Mouse (Mus musculus) left cerebral cortex, postnatal 14 days (tissue): ENCODE data around the gene Ccdc163. TPM values are rescaled to one million over a fixed set of nuclear protein-coding genes. Genes with fewer than 3 reads are reported as not detected.
A peak's percentile ranks its signal among the peaks of the same experiment; 100 is the strongest.
"Not testable (repeated sequence)": the region's sequence is repeated elsewhere in the genome, so short reads cannot be mapped to it uniquely, and the experiment has no call there.

ENCODE experiments used
- DNase-seq, 2 experiments: peaks; one replicate each; pipeline ENCODE4 v3.0.0; 2021 to 2022; ENCODE audit warnings: low spot score in 2 of 2, mixed read lengths in 1 of 2
- intact Hi-C: fragments of 180-260 bp; cut with DNase I; formaldehyde crosslinking; loops from one replicate; pipeline ENCODE4 v1.15.1; 2025
- long read RNA-seq, 2 experiments: library from polyadenylated mRNA; stranded (forward); transcript quantifications; one replicate each; pipeline ENCODE4 v2.0.0; 2021
- total RNA-seq, 2 experiments: library from RNA; stranded (reverse); gene quantifications; 2 replicates each; pipeline ENCODE4 v1.2.3; 2021

Ccdc163 gene
- total RNA-seq, result 1 to 10 TPM; 3.3 to 5.2 TPM
- long read RNA-seq, experiment 1, partial matches to known transcripts, result 0 of 1 reads
- long read RNA-seq, experiment 1, other reads (novel, unspliced or antisense), result 1 of 1 reads
- long read RNA-seq, experiment 2, partial matches to known transcripts, result 0 of 1 reads
- long read RNA-seq, experiment 2, other reads (novel, unspliced or antisense), result 1 of 1 reads

- DNase-seq, result peak; percentile 94 to 99
- intact Hi-C loops, result no loop called here
Measured at GRCm38 (mm10) chr4:116708201-116708764, at the start of gene Ccdc163, which contains the start of gene Mmachc. Ccdc163 (plus strand) TSS chr4:116708509. Mmachc (minus strand) TSS chr4:116708406.

DNA sequence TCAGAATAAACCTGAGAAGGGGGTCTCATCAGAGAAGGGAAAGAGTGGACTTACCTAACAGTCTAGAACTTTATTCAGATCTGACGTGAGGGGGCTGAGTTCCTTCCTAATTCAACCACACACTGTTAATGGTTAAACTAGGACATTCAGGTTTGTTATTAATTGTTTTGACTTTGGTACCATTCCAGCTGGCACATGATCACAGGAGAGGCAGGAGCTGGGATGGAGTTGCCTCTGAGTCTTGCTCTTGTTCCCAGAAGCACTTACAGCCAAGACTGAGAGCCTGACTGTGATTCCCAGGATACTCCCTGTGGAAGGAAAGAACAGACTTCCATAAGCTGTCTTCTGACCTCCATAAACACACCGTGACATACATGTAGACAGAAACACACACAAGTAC is 48.8 kb upstream of the Ccdc163 start:
- DNase-seq, result peak in 1 of 2 experiments; percentile 25
- intact Hi-C loops, result no loop called here

DNA sequence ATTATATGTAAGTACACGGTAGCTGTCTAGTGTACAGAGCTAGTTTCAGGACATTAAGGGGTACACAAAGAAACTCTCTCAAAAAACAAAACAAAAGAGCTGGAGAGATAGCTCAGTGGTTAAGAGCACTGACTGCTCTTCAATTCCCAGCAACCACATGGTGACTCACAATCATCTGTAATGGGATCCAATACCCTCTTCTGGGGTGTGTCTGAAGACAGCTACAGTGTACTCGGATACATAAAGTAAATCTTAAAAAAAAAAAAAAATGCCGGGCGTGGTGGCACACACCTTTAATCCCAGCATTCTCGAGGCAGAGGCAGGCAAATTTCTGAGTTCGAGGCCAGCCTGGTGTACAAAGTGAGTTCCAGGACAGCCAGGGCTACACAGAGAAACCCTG is 48.4 kb upstream of the Ccdc163 start:
- DNase-seq, intact Hi-C loops: not testable (repeated sequence)

- intact Hi-C loops, result no loop called here
- no peak for DNase-seq
Measured at GRCm38 (mm10) chr4:116660829-116661228, 47.5 kb upstream of the Ccdc163 start.

- intact Hi-C loops, result no loop called here
- no peak for DNase-seq
Measured at GRCm38 (mm10) chr4:116661998-116662397, 46.3 kb upstream of the Ccdc163 start.

GRCm38 (mm10) chr4:116666625-116667024 is 41.7 kb upstream of the Ccdc163 start:
- intact Hi-C loops, result no loop called here
- no peak for DNase-seq

- intact Hi-C loops, result no loop called here
- DNase-seq, result no peak
Measured at GRCm38 (mm10) chr4:116668145-116668544, 40.2 kb upstream of the Ccdc163 start.

DNA sequence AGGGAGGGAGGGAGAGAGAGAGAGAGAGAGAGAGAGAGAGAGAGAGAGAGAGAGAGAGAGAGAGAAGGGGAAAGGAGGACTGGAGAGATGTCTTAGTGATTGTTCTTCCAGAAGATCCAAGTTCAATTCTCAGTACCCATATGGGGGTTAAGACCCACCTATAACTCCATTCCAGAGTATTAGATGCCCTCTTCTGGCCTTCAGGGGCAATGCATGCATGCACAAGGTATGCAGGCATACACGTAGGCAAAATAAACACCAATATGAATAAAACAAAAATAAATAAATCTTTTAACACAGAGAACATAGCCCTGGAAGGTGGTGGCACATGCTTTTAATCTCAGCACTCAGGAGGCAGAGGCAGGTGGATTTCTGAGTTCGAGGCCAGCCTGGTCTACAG is 39.0 kb upstream of the Ccdc163 start:
- no peak for DNase-seq
- intact Hi-C loops, result no loop called here

DNA sequence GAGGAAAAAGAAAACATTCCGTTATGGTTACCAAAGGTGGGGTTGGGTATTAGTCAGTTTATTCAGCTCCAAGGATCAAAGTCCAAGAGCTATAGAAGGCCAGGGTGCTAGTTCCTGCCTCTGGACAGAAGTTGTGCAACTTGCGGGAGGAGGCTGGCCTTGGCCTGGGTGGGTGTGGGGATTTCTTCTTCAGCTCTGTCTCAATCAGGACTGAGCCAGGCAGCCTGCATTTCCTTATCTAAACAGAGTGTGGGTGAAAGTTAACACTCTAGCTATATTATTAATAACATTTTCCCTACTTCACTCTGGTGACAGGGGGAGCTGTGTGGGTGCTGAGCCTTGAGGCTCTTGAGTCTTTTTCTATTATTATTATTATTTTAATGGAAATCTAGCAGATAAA is 35.5 kb upstream of the Ccdc163 start:
- intact Hi-C loops, result no loop called here
- no peak for DNase-seq

DNA sequence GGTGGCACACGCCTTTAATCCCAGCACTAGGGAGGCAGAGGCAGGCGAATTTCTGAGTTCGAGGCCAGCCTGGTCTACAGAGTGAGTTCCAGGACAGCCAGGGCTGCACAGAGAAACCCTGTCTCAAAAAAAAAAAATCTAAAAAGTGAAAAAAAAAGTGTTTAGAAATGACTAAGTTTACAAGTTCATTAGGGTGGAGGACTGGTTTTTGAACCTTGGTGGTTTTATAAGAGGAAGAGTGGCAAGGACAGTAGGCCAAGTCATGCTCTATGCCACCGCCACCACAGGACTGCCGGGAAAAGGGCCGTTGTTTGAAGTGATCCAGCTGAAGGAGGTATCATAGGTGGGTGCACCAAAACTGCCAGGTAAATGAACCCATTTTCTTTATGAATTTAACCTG is 33.5 kb upstream of the Ccdc163 start:
- DNase-seq, intact Hi-C loops: not testable (repeated sequence)

GRCm38 (mm10) chr4:116676027-116676426 is 32.3 kb upstream of the Ccdc163 start:
- intact Hi-C loops, result no loop called here
- DNase-seq, result no peak

DNA sequence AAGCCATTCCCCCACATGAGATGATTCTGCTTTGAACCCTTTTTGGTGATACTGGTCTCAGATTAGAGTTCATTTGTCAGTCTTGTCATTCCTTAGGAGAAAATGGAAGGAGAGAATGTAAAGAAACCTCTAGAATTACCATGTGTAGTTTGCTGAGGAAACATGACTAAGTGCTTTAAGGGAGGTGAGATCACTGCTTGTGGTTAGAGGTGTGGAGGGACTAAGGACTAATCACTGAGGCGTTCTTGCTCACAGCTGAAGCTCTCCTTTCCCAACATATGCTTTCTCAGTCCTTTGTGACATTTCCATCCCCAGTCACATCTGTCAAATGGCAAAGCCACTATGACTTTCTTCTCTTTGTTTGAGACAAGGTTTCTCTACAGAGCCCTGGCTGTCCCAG is 30.5 kb upstream of the Ccdc163 start:
- no peak for DNase-seq
- intact Hi-C loops, result no loop called here

- no peak for DNase-seq
- intact Hi-C loops, result no loop called here
Measured at GRCm38 (mm10) chr4:116679141-116679540, 29.2 kb upstream of the Ccdc163 start.

DNA sequence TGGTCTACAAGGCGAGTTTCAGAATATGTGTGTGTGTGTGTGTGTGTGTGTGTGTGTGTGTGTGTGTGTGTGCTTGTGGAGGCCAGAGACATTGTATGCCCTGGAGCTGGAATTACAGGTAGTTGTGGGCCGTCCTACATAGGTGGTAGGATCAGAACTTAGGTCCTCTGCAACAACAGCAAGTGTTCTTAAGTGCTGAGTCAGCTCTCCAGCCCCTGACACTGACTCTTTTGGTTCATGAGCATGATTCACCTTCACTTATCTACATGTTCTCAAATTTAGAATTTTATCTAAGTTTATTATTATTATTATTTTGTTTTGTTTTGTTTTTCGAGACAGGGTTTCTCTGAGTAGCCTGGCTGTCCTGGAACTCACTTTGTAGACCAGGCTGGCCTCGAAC is 27.8 kb upstream of the Ccdc163 start:
- DNase-seq, intact Hi-C loops: not testable (repeated sequence)

- no peak for DNase-seq
- intact Hi-C loops, result no loop called here
Measured at GRCm38 (mm10) chr4:116683957-116684356, 24.4 kb upstream of the Ccdc163 start.

GRCm38 (mm10) chr4:116684665-116685064 is 23.6 kb upstream of the Ccdc163 start:
- no peak for DNase-seq
- intact Hi-C loops, result loop anchor here (5.0 kb wide), 1 partner anchor 37 kb away; no protein-coding TSS in a partner anchor

GRCm38 (mm10) chr4:116685402-116686061 is 22.8 kb upstream of the Ccdc163 start, which contains the start of gene Prdx1:
Prdx1 (plus strand) TSS chr4:116685544.
- intact Hi-C loops, result loop anchor here (5.0 kb wide), 1 partner anchor 38 kb away; no protein-coding TSS in a partner anchor
- peak; percentile 88 to 95 for DNase-seq

- intact Hi-C loops, result loop anchor here (5.0 kb wide), 1 partner anchor 40 kb away; no protein-coding TSS in a partner anchor
- DNase-seq, result no peak
Measured at GRCm38 (mm10) chr4:116687041-116687440, 21.3 kb upstream of the Ccdc163 start.

GRCm38 (mm10) chr4:116689309-116689876 is 18.9 kb upstream of the Ccdc163 start:
- intact Hi-C loops, result loop anchor here (5.0 kb wide), 1 partner anchor 42 kb away; no protein-coding TSS in a partner anchor

DNA sequence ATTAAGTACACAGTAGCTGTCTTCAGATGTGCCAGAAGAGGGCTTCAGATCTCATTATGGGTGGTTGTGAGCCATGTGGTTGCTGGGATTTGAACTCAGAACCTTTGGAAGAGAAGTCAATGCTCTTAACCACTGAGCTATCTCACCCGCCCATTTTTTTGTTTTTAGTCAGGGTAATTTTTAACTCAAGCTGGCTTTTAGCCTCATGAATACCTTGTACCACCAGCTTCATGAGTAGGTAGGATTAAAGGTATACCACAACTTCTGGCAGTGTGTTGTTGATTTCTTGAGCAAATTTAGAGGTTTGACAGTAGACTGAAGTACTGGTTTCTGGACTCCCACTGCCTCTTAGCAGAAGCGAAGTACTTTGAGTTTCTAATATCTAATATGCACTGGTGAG is 16.2 kb upstream of the Ccdc163 start:
- intact Hi-C loops, result no loop called here
- DNase-seq, result no peak

More at GRCm38 (mm10) chr4:116689309-116689876, 18.9 kb upstream of the Ccdc163 start:
- DNase-seq, result no peak
